Mouse (Mus musculus) embryonic facial prominence, embryonic 10.5 days (tissue): ENCODE data around the gene Tdpoz1. TPM values are rescaled to one million over a fixed set of nuclear protein-coding genes. Genes with fewer than 3 reads are reported as not detected.
"Not testable (repeated sequence)": the region's sequence is repeated elsewhere in the genome, so short reads cannot be mapped to it uniquely, and the experiment has no call there.

ENCODE experiments used
- DNase-seq: peaks from one replicate; pipeline ENCODE4 v3.0.0-alpha.2; 2017; ENCODE audit warnings: low spot score
- H3K27ac ChIP-seq: fragments of 300-500 bp; sonication (generic); replicated peaks from 2 replicates; pipeline ENCODE4 v1.5.1; 2016; ENCODE audit warnings: mild to moderate bottlenecking
- H3K27me3 ChIP-seq: fragments of 300-500 bp; sonication (generic); replicated peaks from 2 replicates; pipeline ENCODE4 v1.6.1; 2016; ENCODE audit warnings: low read depth, mild to moderate bottlenecking; ENCODE audit not compliant: poor library complexity, severe bottlenecking
- H3K36me3 ChIP-seq: fragments of 300-500 bp; sonication (generic); replicated peaks from 2 replicates; pipeline ENCODE4 v1.6.1; 2016; ENCODE audit warnings: mild to moderate bottlenecking, moderate library complexity
- H3K4me1 ChIP-seq: fragments of 300-500 bp; sonication (generic); 2 replicates; pipeline ENCODE4 v1.6.1; 2016
- H3K4me3 ChIP-seq: fragments of 300-500 bp; sonication (generic); 2 replicates; pipeline ENCODE4 v1.5.1; 2016; ENCODE audit warnings: mild to moderate bottlenecking, moderate library complexity
- H3K9me3 ChIP-seq: fragments of 300-500 bp; sonication (generic); 2 replicates; pipeline ENCODE4 v1.6.1; 2016; ENCODE audit warnings: mild to moderate bottlenecking
- WGBS: fragments of 180-500 bp; shearing (Covaris S2); methylation state at CpG from one replicate; pipeline ENCODE4 v1.1.7; 2016; 5-methylcytosine and 5-hydroxymethylcytosine counted together
- polyA plus RNA-seq: library from polyadenylated mRNA; unstranded; fragments of >200 nt; fragmentation: Nextera tagmentation; extraction: Ambion mirVana; gene quantifications from 2 replicates; pipeline ENCODE4 v1.2.1, GENCODE M21; 2016

Gene Tdpoz1
- polyA plus RNA-seq = not detected in 2 replicates

DNA sequence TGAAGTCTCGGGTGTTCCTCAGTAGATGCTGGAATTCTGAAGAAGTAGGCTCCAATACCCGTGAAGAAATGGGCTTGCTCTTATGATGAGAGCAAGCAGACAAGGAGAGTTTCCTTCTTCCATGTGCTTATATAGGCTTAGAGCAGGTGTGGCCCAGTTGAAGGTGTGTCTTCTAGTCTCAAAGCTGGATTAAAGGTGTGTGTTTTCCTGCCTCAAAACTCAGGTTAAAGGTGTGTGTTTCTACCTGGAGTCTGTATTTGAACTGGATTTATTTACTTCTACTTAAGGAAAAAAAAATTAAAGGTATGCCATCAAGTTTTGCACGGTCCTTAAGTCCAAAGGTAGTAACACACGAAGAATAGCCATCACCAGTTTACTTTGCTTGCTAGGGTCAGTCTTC, at the start of gene Tdpoz1:
Gene Tdpoz1, minus strand, starts transcription at position 101 of the 400 bp plus-strand sequence.
- H3K9me3 ChIP-seq, H3K4me1 ChIP-seq, DNase-seq, H3K27ac ChIP-seq, H3K4me3 ChIP-seq, H3K27me3 ChIP-seq, H3K36me3 ChIP-seq: not testable (repeated sequence)
- WGBS = 77% methylated on average over 3 of the region's 4 CpGs

DNA sequence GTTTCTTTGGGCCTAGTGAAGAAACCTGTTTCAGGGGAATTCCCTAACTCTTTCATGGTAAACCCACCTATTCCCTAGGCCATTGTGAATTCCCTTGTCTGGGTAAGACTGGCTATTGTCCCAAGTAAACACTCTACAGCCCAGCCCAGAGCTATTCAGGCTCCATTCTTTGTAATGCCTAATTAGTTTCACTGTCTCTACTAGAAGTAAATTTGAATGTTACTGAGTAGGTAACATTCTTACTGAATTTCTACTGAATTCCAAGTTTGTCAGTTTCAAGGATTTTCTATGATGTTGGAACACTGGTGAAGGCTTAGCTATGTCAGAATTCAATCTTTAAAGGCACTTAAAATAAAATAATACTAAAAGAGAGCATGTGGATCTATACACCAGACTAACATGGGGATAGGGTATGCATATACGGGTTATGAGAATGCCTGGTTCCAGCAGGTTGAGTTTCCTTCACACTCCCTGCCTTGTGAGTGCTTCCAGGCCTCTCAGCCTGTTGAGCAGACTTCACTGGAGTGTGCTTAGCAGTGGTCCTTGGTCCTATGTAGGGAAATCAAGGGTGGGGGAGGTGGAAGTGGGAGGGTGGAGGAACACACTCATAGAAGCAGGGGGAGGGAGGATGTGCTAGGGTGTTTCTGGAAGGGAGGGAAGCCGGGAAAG, 33.0 kb upstream of the Tdpoz1 start:
- H3K4me1 ChIP-seq, H3K4me3 ChIP-seq, H3K9me3 ChIP-seq, H3K36me3 ChIP-seq, H3K27ac ChIP-seq, H3K27me3 ChIP-seq, DNase-seq: not testable (repeated sequence)
- 87% methylated on average over 2 of the region's 2 CpGs for WGBS

DNA sequence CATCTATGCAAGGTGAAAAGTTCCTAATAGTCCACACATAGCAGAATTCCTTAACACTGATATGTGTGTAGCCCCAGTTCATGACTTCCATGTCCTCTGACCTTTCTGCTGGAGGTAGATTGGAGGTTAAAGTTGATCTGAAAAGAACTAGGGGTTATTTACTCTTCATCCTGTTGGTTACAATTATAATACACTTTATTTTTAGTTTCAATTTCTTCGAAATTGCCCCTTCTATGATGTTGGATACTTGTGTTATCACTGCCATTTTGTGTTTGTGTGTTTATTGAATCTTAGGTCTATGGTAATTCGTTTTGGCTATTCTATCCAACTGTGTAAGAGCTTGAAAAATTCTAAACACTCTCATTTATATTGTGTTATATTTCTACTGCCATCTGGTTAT, 16.9 kb upstream of the Tdpoz1 start, which contains the start of gene Gm37596:
Gene Gm37596, minus strand, starts transcription at position 101 of the 400 bp plus-strand sequence.
- not testable (repeated sequence) for H3K27me3 ChIP-seq, H3K4me1 ChIP-seq, H3K4me3 ChIP-seq, H3K27ac ChIP-seq, DNase-seq, H3K9me3 ChIP-seq, H3K36me3 ChIP-seq
- WGBS = 75% methylated on average over 1 of the region's 2 CpGs

DNA sequence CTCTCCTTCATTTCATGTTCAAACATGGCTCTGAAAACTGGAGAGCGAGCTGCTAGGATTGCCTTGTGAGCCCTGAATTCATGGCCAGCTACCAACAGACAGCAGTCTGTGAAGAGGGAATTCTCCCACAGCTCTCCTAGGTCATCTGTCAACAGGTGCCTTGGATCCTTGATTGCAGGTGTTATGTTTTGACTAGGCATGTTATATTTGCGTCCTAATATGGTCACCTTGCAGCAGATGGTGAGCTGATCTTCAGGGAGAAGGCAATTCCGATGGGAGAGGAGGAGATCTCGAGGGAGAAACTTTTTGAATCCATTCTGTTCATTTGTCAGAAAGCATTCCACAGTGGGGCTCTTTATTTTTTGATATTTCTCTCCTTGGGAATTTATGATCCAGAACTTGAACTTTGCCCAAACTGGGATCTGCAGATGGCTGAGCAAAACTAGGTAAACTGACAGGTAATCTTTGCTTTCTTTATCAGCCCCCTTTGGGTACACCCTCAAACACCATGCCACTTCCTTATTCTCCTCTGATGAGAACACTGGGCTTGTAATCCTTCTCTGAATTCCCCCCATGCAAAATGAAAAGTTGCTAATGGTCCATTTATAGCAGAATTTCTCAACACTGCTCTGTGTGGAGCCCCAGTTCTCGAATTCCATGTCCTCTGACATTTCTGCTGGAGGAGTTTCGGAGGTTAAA, 5.2 kb downstream of the Tdpoz1 start:
- H3K9me3 ChIP-seq, H3K27ac ChIP-seq, H3K36me3 ChIP-seq, H3K27me3 ChIP-seq, H3K4me1 ChIP-seq, DNase-seq, H3K4me3 ChIP-seq: not testable (repeated sequence)
- WGBS = 86% methylated on average over 5 of the region's 6 CpGs

DNA sequence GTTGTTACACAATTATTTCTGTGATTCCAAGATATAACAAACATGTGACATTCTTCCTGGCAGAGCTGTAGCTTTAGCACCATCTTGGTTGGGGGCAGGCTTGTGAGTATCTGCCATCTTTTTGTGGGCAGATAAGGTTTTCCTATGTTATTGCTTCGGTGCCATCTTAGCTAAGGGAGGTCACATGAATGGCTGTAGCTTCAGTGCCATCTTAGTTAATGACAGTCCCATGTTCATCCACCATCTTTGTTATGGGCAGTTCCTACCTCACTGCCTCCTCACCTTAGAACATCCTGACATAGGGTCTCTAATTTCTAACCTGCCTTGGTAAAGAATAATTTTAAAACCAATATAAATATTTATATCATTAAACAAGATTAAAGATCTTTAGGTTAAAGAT, 21.9 kb downstream of the Tdpoz1 start:
- H3K27me3 ChIP-seq = no peaks in the 10 kb centered on the region
- no peaks in the 10 kb centered on the region for H3K4me1 ChIP-seq
- DNase-seq = no peak
- no peaks in the 10 kb centered on the region for H3K36me3 ChIP-seq
- H3K9me3 ChIP-seq = no peaks in the 10 kb centered on the region
- H3K27ac ChIP-seq = no peak overlapping the region
- WGBS = 83% methylated on average over 1 of the region's 1 CpGs
- no peak overlapping the region for H3K4me3 ChIP-seq

DNA sequence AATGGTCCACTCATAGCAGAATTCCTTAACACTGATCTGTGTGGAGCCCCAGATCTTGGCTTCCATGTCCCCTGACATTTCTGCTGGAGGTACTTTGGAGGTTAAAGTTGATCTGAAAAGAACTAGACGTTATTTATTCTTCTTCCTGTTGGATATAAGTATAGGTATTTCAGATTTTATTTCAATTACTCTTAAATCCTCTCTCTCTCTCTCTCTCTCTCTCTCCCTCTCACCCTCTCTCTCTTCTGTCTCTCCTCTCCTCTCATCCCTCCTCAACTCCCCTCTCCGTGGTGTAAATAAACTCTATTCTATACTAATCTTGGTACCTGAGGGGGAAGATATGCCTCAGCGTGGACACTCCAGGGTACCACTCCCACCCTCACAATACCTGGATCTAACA, 23.5 kb downstream of the Tdpoz1 start, which contains the start of gene Tdpoz2:
Gene Tdpoz2, minus strand, starts transcription at position 101 of the 400 bp plus-strand sequence.
- no peak for DNase-seq
- 79% methylated on average over 3 of the region's 3 CpGs for WGBS
- no peaks in the 10 kb centered on the region for H3K27me3 ChIP-seq
- no peak within 1 kb of the TSS for H3K4me3 ChIP-seq
- no peaks in the 10 kb centered on the region for H3K4me1 ChIP-seq
- no peak within 1 kb of the TSS for H3K27ac ChIP-seq
- H3K9me3 ChIP-seq = no peaks in the 10 kb centered on the region
- H3K36me3 ChIP-seq = no peaks in the 10 kb centered on the region

DNA sequence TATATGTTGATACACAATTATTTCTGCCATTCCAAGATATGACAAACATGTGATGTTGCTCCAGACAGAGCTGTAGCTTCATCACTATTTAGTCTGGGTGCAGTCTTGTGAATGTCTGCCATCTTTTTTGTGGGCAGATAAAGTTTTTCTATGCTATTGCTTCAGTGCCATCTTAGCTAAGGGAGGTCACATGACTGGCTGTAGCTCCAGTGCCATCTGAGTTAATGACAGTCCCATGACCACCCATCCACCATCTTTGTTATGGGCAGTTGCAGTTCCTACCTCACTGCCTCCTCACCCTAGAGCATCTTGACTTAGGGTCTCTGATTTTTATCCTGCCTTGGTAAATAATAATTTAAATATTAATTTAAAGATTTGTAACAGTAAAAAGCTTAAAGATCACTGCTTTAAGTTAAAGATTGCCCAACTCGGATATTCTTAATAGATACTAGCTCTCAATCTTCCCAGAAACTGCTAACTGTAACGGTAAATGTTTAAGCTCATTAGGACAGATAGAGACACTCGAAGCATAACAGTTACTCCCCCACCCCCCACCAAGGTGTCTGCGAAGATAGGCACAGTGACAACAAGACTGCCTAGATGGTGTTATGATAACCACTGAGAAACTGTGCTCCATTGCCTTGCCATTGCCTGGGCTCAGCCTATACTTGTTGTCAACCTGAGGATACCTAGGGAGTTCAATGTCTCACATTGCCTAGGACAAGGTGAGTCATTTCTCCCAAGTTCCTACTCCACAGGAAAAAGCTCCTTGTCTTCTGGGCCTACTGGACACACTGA, 45.0 kb downstream of the Tdpoz1 start:
- H3K4me1 ChIP-seq, H3K27me3 ChIP-seq, H3K4me3 ChIP-seq, H3K27ac ChIP-seq, DNase-seq, H3K36me3 ChIP-seq, H3K9me3 ChIP-seq: not testable (repeated sequence)
- 85% methylated on average over 4 of the region's 4 CpGs for WGBS

Other genes with a start within 250 kb of the Tdpoz1 start
- gene Tchh, start 234.0 kb downstream of the Tdpoz1 start, polyA plus RNA-seq = 0.29 and 0.32 TPM in 2 replicates
- not detected in 2 replicates for gene Tchhl1, start 207.6 kb downstream of the Tdpoz1 start, polyA plus RNA-seq
- gene S100a11, start 155.8 kb downstream of the Tdpoz1 start, polyA plus RNA-seq = 351 and 395 TPM in 2 replicates
- gene S100a10, start 121.2 kb downstream of the Tdpoz1 start, polyA plus RNA-seq = 118 and 146 TPM in 2 replicates
- gene Tdpoz2, start 23.6 kb downstream of the Tdpoz1 start, polyA plus RNA-seq = not detected in 2 replicates
- not detected in 2 replicates for gene Gm37596, start 16.8 kb upstream of the Tdpoz1 start, polyA plus RNA-seq
- gene Gm5773, start 96.7 kb upstream of the Tdpoz1 start, polyA plus RNA-seq = not detected in 2 replicates
- gene Tdpoz4, start 120.1 kb upstream of the Tdpoz1 start, polyA plus RNA-seq = not detected in 2 replicates
- gene Tdpoz3, start 149.7 kb upstream of the Tdpoz1 start, polyA plus RNA-seq = not detected in 2 replicates